Mouse (Mus musculus) spleen, adult 12 weeks (tissue): ENCODE measurements around the gene Lgr5.

Experiments
- DNase-seq: peaks from one replicate; pipeline ENCODE4 v3.0.0; 2022; ENCODE audit warnings: low spot score

The Lgr5 gene

DNA sequence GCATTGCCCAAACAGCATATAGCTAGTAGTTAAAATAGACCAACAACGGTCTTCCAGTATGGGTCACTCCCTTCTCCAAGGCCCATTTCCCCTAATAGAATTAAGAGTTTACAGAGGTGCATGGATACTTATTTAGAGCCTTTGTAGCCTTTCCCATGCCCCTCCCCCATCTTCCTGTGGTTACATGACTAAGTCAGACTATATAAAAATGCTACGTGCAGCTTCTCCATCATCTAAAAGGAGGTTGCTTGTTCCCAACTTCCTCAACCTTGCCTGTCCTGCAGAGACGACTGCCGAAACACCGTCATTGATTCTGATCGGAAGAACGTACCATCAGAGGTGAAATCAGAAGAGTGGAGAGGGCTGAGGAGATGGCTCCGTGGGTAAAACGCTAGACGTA is 82.4 kb downstream of the Lgr5 start:
- DNase-seq = no peak

DNA sequence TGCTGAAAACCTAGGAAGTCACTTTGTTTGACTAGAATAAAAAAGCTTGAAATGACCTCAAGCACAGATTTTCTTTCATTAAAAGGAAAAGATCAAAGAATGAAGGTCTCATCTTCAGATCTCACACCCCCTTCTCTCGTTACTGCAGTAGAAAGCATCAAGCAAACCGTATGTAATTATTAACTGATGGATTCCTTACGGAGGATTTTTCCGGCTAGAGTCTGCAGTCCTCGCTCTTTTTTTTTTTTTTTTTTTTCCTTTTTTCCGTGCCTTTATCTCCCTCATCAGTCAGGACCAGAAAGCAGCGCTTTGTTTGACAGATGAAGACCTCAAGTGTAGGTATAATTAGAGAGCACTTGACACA is 93.8 kb downstream of the Lgr5 start:
- DNase-seq = no peak

DNA sequence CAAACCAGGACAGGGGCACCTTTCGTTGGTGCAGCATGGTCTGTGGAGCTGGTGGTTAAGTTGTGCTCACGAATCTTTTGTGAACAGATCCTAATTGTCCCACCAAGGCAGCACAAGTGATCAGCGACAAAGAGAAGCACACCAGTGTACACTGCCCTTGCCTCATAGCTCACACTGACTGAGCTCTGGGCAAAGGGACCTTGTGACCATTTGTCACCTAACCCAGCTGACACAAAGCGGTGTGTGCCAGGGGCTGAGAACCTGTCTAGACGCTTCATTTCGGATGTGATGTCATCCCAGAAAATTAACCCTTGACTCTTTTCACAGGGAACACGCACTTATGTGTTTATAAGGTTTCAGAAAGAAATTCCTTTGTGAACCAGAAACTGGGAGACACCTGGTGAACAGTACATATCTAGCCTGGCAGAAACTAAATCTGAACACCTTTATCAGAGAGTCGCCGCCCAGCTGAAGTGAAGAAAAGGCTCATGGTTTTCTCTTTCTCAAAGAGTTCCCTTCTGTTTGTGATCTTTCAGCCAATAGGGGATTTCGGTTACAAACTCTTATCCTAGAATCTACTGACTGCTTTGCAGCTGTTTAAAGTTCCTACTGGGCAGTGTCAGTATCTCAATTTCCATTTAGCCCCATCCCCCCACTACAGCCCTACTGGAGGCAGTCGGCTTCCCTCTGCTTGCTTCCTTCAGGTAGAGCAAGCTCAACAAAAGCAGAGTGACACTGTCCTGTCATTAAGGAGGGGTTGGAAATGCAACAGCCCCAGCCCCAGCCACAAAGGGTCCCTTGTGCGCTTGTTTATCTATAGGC is 94.4 kb downstream of the Lgr5 start:
- no peak for DNase-seq

DNA sequence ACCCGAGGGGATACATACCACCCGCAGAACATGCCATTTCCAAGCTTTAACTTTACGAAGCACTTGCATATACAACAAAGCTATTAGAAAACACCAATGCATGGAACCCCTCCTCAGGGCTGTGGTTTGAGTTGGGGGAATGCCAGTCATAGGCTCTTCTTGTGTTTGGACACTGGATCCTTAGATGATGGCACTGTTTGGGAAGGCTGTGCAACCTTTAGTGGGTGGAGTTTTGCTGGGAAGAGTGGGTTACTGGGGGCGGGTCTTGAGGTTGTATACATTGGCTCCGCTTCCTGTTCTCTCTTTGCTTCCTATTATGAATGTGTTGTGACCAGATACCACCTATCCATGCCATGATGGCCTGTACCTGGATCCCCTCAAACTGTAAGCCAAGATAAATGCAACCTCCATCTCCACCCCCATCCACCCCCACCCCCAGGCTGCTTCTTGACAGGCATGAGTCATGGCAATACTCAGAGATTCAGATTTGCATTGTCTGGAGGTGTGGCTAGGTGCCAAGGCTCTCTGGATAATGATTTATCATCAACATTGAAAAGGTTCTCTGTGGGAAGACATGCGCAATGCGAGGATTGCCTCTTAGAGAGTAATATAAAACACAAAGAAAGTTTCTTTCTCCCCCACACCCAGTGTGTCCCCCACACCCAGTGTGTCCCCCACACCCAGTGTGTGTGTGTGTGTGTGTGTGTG is 95.6 kb downstream of the Lgr5 start:
- DNase-seq = no peak

DNA sequence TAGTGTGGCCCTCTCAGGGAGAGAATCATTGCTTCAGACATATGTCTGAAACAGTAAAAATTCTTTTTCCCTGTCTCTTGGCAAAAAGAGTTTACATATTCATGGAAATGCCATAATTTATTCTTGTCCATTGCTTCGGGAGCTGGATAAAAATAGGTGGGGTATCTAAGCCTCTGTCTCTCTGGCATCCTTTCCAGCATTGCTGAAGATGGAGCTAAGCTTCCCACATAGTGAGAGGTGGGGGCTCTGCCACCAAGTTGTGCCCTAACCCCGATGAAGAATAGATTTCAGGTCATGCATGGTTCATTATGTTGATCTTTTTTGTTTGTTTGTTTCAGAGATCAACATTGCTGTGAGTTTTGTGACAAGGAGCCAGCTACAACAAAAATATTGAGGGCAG is 102.0 kb downstream of the Lgr5 start:
- DNase-seq = no peak

DNA sequence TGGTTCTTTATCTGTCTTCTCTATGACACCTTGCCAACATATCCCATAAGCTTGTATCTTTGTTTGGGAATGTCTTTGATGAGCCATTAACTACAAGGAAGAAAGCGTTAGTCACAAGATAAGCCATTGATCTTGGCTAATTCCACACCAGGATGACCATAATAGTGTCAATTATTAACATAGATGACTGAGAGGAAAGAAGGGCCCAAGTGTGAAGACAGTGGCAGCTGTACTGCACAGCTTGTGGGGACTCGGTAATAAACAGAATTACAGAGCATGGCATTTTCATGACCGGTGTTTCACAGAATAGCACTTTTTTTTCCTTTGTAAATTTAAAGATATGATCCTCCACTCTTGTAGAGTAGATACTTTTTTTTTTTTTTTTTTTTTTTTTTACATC is 102.9 kb downstream of the Lgr5 start:
- no peak for DNase-seq

DNA sequence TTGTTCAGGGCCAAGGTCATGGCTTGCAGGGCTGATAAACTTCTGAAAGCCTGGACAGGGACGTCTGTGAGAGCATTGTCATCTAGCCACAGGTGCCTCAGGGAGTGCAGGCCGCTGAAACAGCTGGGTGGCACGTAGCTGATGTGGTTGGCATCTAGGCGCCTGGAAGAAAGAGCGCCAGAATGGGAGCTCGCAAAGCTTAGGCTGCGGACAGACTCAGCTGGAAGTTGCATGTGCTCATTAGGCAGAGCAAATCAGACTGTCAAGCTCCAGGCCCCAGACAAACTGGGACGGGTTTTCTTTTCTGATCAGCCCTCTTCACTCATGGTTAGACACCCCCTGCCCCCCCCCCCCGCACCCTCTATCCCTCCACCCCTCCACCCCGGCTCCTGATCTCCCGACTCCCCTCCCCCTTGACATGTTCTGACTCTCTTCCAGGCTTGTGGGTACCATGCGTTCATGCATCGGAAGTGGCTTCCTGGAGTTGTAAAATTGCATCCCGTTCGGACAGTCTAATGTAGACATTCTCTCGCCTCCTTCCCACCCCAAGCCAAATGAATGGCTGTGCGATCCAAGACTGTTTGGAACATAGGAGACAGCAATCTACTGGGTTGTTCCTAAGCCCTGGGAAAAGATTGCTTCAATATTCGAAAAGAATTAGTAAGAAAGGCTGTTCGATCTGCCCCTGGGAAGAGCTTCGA is 109.0 kb downstream of the Lgr5 start:
- no peak for DNase-seq

DNA sequence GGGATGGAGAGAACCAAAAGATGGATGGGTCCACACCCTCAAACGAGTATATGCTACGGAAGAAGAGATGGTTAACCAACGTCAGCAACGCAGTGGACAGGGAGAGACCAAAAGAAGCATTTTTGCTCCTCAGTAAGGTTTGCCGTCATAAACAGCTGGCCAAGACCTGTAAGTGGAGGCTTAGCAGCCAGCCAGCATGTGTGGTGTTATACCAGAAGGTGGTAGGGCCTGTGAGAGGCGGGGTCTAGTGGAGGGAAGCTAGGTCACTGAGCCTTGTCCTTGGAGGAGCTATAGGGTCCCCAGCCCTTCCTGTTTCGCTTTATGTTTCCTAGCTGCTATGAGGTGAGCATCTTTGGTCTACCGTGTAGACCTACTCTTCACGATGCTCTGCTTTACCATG is 111.1 kb downstream of the Lgr5 start:
- no peak for DNase-seq

DNA sequence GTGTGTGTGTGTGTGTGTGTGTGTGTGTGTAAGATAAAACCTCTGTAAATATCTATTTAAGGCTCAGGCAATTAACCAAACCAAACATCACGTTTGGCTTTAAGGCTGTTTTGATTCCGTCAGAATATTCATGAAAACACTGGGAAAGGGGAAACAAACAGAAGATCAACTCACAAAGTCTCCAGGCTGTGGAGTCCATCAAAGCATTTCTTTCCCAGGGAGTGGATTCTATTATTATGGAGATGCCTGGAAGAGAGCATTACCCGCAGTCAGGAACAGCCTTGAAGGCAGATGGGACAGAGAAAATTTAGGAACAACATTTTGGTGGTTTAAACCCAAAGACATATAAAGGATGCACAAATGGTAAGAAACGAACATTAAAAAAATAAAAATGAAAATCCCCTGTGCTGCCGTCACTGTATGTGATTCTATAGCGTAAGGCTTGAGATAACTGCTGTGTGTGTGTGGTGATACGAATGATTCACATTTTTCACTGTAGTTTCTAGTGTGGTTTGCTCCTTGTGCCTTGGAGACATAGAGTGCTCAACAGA is 112.5 kb downstream of the Lgr5 start:
- DNase-seq = no peak

DNA sequence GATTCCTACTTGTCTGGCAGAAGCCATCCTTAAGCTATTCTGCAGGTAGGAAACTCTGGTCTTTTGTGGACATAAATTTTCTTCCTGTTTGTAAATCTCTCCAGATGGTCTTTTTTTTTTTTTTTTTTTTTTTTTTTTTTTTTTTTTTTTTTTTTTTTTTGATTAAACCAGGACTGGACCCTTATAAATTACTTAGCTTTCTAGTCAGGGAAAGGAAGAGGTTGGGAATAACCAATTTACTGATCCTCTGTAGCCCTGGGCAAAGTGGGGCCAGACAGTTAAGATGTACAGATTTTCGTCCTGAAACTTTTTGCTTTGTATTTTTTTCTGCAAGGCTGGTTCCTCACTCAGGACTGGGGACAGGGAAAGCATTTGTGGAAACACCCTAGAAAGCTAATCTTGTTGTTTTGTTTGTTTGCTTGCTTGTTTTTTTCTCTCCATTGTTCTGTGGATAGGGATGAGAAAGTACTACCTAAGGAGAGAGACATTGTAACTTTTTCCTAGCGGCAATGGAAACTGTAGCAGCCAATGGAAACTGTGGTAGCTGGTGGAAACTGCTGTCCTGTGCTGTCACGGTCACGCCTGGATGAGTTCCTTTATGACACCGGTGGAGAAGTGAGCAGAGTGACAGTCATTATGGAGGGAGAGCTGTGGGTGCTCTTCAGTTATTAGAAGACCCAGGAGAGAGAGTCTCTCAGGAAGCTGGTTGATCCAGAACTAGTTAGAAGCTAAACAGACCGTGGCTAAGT is 114.2 kb downstream of the Lgr5 start:
- no peak for DNase-seq

DNA sequence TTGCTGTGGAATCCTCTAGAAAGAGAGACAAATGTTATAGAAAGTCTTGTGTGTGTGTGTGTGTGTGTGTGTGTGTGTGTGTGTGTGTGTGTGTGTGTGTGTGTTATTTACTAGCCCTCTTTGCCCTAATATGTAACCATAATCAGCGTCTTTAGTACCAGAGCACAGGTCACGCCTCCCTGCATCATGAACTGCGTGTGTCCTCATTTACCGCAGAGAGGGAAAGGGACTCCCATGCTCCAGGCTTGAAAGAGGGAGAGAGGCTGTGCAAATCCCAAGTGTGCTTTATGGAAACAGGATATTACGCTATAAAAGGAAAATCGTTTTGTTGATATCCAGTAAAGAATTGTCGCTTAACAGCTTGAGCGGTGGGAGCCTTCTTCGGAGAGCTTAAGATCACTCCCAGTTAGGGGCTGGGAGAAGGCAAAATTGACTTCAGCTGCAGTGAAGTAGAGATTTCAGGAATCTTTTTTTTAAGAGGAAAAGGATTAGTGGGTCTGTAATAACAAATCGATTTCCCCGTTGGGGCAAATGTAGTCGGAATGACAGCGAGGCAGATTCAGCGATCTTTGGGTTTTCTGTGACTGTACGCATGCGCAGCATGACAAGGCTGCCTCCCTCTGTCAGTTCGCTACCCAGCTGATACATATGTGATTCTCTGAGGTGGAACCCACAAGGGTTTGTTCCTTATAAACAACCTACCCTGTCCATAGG is 116.8 kb downstream of the Lgr5 start:
- DNase-seq = no peak

DNA sequence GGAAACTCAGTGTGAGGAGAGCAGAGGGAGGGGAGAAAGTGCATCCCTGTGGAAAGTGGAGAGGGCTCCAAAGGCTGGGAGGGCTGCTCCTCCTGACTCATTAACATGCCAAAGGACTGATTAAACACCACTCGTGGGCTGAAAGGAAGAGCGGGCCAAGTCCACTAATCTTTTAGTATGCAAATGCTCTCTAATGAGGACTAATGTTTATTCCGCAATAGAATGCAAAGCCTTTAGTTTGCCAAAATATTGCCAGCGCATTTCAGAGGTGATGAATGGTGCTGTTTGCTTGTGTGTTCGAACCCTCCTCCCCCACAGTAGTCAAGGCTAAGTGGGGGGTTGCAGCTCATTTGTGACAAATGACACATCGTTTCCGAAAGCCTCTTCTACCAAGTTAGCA is 118.5 kb downstream of the Lgr5 start:
- DNase-seq = no peak

DNA sequence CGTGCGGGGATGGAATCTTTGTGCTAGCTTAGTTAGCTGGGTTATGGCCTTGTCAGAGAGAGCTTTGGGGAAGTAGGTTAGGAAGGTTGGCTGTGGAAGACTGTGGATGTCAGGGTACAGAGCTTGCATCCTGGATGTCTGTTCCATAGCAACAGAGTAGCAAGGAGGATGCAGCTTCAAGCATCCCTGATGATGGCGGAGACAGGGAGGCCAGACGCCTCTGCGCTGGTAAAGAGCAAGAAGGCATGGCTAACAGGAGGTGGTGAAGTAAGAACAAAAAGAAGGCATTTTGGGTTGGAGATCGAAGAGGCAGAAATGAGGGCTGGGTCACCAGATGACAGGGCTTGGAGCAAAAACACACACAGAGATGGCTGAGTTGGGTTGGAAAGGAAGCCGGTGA is 118.9 kb downstream of the Lgr5 start:
- DNase-seq = no peak

DNA sequence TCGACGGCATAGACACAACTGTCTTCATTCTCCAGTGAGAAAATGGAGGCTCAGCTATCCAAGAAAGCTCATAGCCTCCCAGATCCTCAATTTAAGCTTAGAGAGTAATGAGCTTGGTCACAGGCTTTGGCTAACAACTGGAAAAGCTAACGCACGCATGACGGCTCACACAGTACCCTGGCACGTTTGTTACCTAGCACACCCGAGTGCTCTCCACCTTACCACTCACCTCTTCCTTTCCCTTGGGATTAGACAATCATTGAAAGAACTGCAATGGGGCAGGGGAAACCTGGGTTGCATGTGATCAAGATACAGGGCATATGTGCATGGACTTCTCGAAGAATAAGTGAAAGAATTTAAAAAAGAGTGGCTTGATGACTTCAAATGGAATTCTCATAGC is 119.6 kb downstream of the Lgr5 start:
- DNase-seq = no peak

DNA sequence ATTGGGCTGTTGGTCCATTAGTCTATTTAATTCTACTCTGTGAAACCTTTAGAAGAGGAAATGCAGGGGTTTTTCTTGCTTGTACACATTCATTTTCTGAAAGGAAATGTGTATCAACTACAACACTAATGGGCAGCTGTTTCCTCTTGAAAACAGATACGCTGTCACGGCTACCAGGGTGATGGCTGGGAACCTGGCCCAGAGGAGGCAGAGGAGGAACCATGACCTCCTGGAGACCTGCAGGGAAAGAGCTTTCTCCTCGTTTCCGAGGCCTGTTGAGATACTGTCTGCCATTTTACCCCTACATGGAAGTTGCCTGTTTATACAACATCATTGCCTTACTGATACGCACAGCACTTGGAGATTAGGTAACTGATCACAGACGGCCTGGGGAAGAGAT is 121.8 kb downstream of the Lgr5 start:
- no peak for DNase-seq

DNA sequence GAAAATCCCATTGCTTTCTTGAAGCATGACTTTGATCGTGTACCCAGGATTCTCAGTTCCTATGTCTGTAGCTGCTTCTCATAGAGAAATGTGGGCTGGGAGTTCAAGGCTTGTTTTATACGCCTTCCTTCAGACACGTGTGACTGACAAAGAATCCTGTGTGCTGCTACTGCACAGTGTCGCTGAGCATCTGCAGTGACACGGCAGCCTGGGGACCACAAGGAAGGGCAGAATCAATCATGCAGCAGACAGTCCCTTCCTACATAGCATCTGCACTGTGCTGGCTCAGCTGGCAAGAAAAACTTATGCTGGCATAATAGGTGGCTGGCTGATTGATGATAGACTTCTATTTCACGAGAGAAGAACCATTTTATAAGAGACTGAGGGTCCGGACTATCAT is 122.5 kb downstream of the Lgr5 start:
- DNase-seq = no peak

DNA sequence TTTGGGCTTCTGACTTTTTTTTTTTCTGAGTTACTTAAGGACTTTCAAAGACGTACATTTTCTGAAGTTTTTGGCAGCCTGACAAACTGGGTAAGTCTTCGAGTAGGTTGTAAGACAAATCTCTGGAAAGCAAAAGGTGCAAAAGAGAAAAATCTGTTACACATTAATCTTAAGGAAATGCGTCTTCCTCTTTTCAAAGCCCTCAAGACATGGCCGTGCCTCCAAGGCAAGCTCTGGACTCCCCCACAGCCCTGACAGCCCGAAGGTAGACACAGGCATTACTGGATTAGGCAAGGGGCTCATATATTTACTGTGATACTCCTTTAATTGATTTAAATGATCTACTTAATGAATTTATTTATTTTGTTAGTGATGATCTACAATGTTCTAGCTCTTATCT is 124.9 kb downstream of the Lgr5 start:
- no peak for DNase-seq

DNA sequence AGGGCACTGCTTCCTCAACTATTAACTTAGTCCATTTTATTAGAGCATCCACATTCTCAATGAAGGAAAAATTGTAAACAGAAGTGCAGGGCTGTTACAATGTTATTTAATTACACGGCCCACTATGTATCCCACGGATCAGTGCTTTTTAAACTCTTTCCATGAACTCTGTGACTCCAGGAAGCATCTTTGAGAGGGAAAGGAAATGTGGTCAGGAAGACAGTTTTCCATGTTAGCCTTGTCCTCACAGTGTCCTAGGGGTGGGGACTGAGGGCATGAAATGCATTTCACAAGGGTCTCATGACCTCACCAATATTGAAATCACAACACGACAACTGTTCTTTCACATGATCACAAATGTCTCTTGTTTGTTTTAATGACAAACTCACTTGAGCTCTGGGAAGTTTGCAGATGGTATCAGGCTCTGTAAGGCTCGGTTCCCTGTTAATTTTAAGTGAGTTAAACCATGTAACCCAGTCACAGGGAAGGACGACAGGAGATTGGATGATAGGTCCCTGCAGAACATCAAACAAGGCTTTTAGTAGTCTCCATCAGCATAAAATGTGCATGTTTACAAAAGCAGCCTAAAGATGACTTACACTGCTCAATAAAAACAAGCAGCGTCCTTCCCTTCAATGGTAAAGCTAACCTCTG is 130.1 kb downstream of the Lgr5 start:
- DNase-seq = no peak

DNA sequence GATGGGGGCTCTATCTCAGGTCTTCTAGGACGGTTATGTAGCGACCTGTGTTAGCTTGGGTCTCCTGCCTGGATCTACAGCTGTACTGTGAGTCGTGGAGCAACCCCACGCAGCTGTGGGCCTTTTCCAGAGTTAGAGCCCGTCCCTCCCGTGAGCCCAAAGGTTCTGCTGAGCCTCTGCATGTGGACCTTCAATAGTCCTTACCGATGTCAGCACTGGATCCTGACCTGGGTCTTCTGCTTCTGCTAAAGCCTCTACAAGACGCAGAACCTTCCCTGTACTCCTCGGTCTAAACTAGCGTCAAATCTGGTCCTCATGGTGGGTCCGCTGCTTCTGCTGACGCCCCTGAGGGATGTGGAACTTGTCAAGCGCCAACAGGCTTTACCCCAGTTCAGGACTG is 139.0 kb downstream of the Lgr5 start:
- DNase-seq = no peak

DNA sequence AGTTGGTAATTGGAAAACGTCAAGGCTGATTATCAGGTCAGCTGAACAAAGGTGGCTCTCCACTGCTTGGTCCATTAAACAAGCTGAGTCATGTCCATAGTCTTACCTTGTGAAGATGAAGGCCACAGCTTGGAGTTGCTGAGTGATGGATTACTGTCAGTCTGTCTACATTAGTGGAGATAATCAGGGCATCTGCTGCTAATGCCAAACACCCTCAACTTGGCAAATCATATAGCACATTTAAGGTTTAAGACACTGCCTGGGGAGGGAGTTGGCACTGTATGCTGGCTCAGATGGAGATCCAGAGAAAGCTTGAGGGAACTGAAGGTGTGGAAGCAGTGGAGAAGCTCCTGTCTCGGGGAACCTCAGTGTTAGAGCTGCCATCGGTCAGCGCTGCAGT is 150.3 kb downstream of the Lgr5 start:
- DNase-seq = no peak

DNA sequence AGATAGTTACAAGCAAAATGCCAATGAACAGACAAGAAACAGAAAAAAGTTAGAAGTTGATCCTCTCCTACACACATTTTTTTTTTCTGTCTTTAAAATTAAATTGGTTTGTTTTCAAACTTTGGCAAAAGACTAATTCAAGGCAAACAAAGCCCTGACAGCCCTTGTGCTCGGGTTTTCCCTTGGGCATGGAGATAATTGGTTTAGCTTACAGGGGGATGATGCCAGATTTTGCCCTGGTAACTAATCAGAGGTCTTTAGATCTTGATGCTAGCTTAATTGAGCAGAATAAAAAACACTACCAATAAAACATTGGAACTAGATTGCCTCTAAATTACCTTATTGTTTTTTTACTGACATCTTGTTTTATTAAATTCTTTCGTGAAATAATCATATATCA is 162.2 kb downstream of the Lgr5 start:
- DNase-seq = no peak
